Mouse (Mus musculus): ENCODE measurements around the gene Tenm2. TPM values are rescaled to one million over a fixed set of nuclear protein-coding genes. Genes with fewer than 3 reads are reported as not detected.

Gene Tenm2
- total RNA-seq, 2 experiments from 2014 or later: not detected

GRCm38 (mm10) chr11:36228654-36229053 lies 1007.1 kb downstream of the Tenm2 start:
- no peak for ATAC-seq (ENCODE audit: poor library complexity, severe bottlenecking)

- ATAC-seq (ENCODE audit: poor library complexity, severe bottlenecking): no peak
Observed at GRCm38 (mm10) chr11:36228196-36228595, 1007.6 kb downstream of the Tenm2 start.

GRCm38 (mm10) chr11:36226061-36226460 lies 1009.7 kb downstream of the Tenm2 start:
- ATAC-seq (ENCODE audit: poor library complexity, severe bottlenecking): no peak

GRCm38 (mm10) chr11:36223716-36224439 lies 1011.9 kb downstream of the Tenm2 start:
- ATAC-seq (ENCODE audit: poor library complexity, severe bottlenecking): no peak

- no peak for ATAC-seq (ENCODE audit: poor library complexity, severe bottlenecking)
Observed at GRCm38 (mm10) chr11:36222071-36222470, 1013.7 kb downstream of the Tenm2 start.

- ATAC-seq (ENCODE audit: poor library complexity, severe bottlenecking): no peak
Observed at GRCm38 (mm10) chr11:36221271-36221975, 1014.3 kb downstream of the Tenm2 start.

GRCm38 (mm10) chr11:36220651-36221050 lies 1015.1 kb downstream of the Tenm2 start:
- ATAC-seq (ENCODE audit: poor library complexity, severe bottlenecking): no peak

- ATAC-seq (ENCODE audit: poor library complexity, severe bottlenecking): no peak
Observed at GRCm38 (mm10) chr11:36219586-36219985, 1016.2 kb downstream of the Tenm2 start.

GRCm38 (mm10) chr11:36214589-36214988 lies 1021.2 kb downstream of the Tenm2 start:
- ATAC-seq (ENCODE audit: poor library complexity, severe bottlenecking): no peak

- ATAC-seq (ENCODE audit: poor library complexity, severe bottlenecking): no peak
Observed at GRCm38 (mm10) chr11:36204381-36204780, 1031.4 kb downstream of the Tenm2 start.

- no peak for ATAC-seq (ENCODE audit: poor library complexity, severe bottlenecking)
Observed at GRCm38 (mm10) chr11:36203896-36204295, 1031.9 kb downstream of the Tenm2 start.

GRCm38 (mm10) chr11:36194348-36194747 lies 1041.4 kb downstream of the Tenm2 start:
- no peak for ATAC-seq (ENCODE audit: poor library complexity, severe bottlenecking)

- ATAC-seq (ENCODE audit: poor library complexity, severe bottlenecking): no peak
Observed at GRCm38 (mm10) chr11:36176106-36176505, 1059.7 kb downstream of the Tenm2 start.

GRCm38 (mm10) chr11:36173076-36173690 lies 1062.6 kb downstream of the Tenm2 start:
- ATAC-seq (ENCODE audit: poor library complexity, severe bottlenecking): no peak

GRCm38 (mm10) chr11:36172520-36172919 lies 1063.2 kb downstream of the Tenm2 start:
- ATAC-seq (ENCODE audit: poor library complexity, severe bottlenecking): no peak

GRCm38 (mm10) chr11:36171991-36172390 lies 1063.8 kb downstream of the Tenm2 start:
- no peak for ATAC-seq (ENCODE audit: poor library complexity, severe bottlenecking)

- no peak for ATAC-seq (ENCODE audit: poor library complexity, severe bottlenecking)
Observed at GRCm38 (mm10) chr11:36171221-36171620, 1064.5 kb downstream of the Tenm2 start.

- ATAC-seq (ENCODE audit: poor library complexity, severe bottlenecking): no peak
Observed at GRCm38 (mm10) chr11:36169738-36170137, 1066.0 kb downstream of the Tenm2 start.

- no peak for ATAC-seq (ENCODE audit: poor library complexity, severe bottlenecking)
Observed at GRCm38 (mm10) chr11:36168921-36169537, 1066.7 kb downstream of the Tenm2 start.

- ATAC-seq (ENCODE audit: poor library complexity, severe bottlenecking): no peak
Observed at GRCm38 (mm10) chr11:36167766-36168318, 1067.9 kb downstream of the Tenm2 start.

- ATAC-seq (ENCODE audit: poor library complexity, severe bottlenecking): no peak
Observed at GRCm38 (mm10) chr11:36163580-36163979, 1072.2 kb downstream of the Tenm2 start.

Measured in megakaryocyte, adult 5-6 weeks (primary cell).